Mouse (Mus musculus) adrenal gland, adult 8-10 months (tissue): Measurements from ENCODE around the gene Stx5a. TPM values are rescaled to one million over a fixed set of nuclear protein-coding genes. Genes with fewer than 3 reads are reported as not detected.

Experiments used
- DNase-seq: peaks from one replicate; pipeline ENCODE4 v3.0.0; 2022
- microRNA-seq, 2 experiments: library from miRNA; unstranded; fragments of <30 nt; microRNA quantifications; one replicate each; pipeline ENCODE4 v1.2.0; 2022
- total RNA-seq, 4 experiments: library from RNA; stranded (reverse); gene quantifications; 2 replicates each; pipeline ENCODE4 v1.2.4; 2022

The Stx5a gene
- total RNA-seq, 4 experiments from 2014 or later: 90.9 to 138 (median 118) TPM

GRCm38 (mm10) chr19:8803204-8803780, 62.1 kb downstream of the Stx5a start:
- DNase-seq: no peak

GRCm38 (mm10) chr19:8803879-8804660, 62.9 kb downstream of the Stx5a start:
- no peak for DNase-seq

Small RNA genes within 50 kb of the gene (microRNA-seq; reads per million reads assigned to microRNA genes)
- gene Mir6992: 0 to 0.50 reads per million in 2 experiments

Other genes starting within 250 kb of the Stx5a start
- under 1 TPM in 3 of 4 experiments, not detected in 1; 0.07 to 0.40 (median 0.15) TPM for gene Slc22a8, start 150.2 kb upstream of the Stx5a start, total RNA-seq
- gene Slc22a6, start 123.4 kb upstream of the Stx5a start, total RNA-seq: not detected
- gene Chrm1, start 77.6 kb upstream of the Stx5a start, total RNA-seq: 1 to 10 TPM; 1.2 to 2.6 (median 1.8) TPM
- gene Slc3a2, start 18.0 kb upstream of the Stx5a start, total RNA-seq: 100 to 1,000 TPM; 210 to 266 (median 246) TPM
- 10 to 100 TPM; 49.1 to 60.4 (median 53.3) TPM for gene Wdr74, start 5.6 kb upstream of the Stx5a start, total RNA-seq
- gene 1700092M07Rik, start 695 bp upstream of the Stx5a start, total RNA-seq: 1 to 10 TPM in 3 of 4 experiments, under 1 TPM in 1; 0.64 to 4.4 (median 1.8) TPM
- 100 to 1,000 TPM; 102 to 164 (median 148) TPM for gene Nxf1, start 15.7 kb downstream of the Stx5a start, total RNA-seq
- gene Tmem223, start 29.6 kb downstream of the Stx5a start, total RNA-seq: 100 to 1,000 TPM; 111 to 137 (median 123) TPM
- gene Tmem179b, start 33.1 kb downstream of the Stx5a start, total RNA-seq: 10 to 100 TPM; 54.8 to 73.9 (median 63.9) TPM
- gene Taf6l, start 45.0 kb downstream of the Stx5a start, total RNA-seq: 10 to 100 TPM; 16.6 to 26.8 (median 21.0) TPM
- 100 to 1,000 TPM in 2 of 4 experiments, 10 to 100 TPM in 2; 86.0 to 106 (median 102) TPM for gene Polr2g, start 57.2 kb downstream of the Stx5a start, total RNA-seq
- gene Zbtb3, start 61.1 kb downstream of the Stx5a start, total RNA-seq: 1 to 10 TPM; 2.5 to 4.9 (median 3.5) TPM
- 10 to 100 TPM; 27.4 to 40.5 (median 35.9) TPM for gene Ttc9c, start 77.9 kb downstream of the Stx5a start, total RNA-seq
- gene Hnrnpul2, start 78.6 kb downstream of the Stx5a start, total RNA-seq: 10 to 100 TPM; 66.4 to 84.4 (median 73.9) TPM
- gene AC129217.1, start 88.4 kb downstream of the Stx5a start, total RNA-seq: not detected
- gene Bscl2, start 96.1 kb downstream of the Stx5a start, total RNA-seq: 100 to 1,000 TPM in 3 of 4 experiments, 10 to 100 TPM in 1; 96.6 to 137 (median 126) TPM
- gene Gng3, start 97.8 kb downstream of the Stx5a start, total RNA-seq: 1 to 10 TPM; 4.7 to 9.8 (median 8.7) TPM
- 1 to 10 TPM; 2.6 to 4.5 (median 3.3) TPM for gene Lrrn4cl, start 109.4 kb downstream of the Stx5a start, total RNA-seq
- gene Ubxn1, start 130.1 kb downstream of the Stx5a start, total RNA-seq: 100 to 1,000 TPM; 203 to 231 (median 218) TPM
- gene Uqcc3, start 139.5 kb downstream of the Stx5a start, total RNA-seq: 10 to 100 TPM; 53.2 to 91.0 (median 63.1) TPM
- gene Lbhd1, start 142.3 kb downstream of the Stx5a start, total RNA-seq: 10 to 100 TPM in 3 of 4 experiments, 1 to 10 TPM in 1; 9.6 to 22.4 (median 14.5) TPM
- gene Gm49403, start 142.5 kb downstream of the Stx5a start, total RNA-seq: not detected
- gene 1810009A15Rik, start 147.4 kb downstream of the Stx5a start, total RNA-seq: 10 to 100 TPM; 32.6 to 54.7 (median 45.3) TPM
- 10 to 100 TPM in 1 of 4 experiments, 1 to 10 TPM in 3; 2.6 to 10.6 (median 6.0) TPM for gene Gm49416, start 147.5 kb downstream of the Stx5a start, total RNA-seq
- 10 to 100 TPM; 22.9 to 27.8 (median 25.0) TPM for gene Ints5, start 151.6 kb downstream of the Stx5a start, total RNA-seq
- gene Ganab, start 156.7 kb downstream of the Stx5a start, total RNA-seq: 100 to 1,000 TPM; 204 to 232 (median 222) TPM
- gene B3gat3, start 179.0 kb downstream of the Stx5a start, total RNA-seq: 10 to 100 TPM; 61.3 to 72.9 (median 70.0) TPM
- 10 to 100 TPM; 51.9 to 73.5 (median 54.9) TPM for gene Rom1, start 187.9 kb downstream of the Stx5a start, total RNA-seq
- 10 to 100 TPM; 57.9 to 87.6 (median 79.6) TPM for gene Eml3, start 188.1 kb downstream of the Stx5a start, total RNA-seq
- 100 to 1,000 TPM in 2 of 4 experiments, 10 to 100 TPM in 2; 83.4 to 133 (median 102) TPM for gene Mta2, start 200.5 kb downstream of the Stx5a start, total RNA-seq
- gene Tut1, start 212.4 kb downstream of the Stx5a start, total RNA-seq: 10 to 100 TPM; 22.9 to 31.9 (median 26.8) TPM
- gene Eef1g, start 225.6 kb downstream of the Stx5a start, total RNA-seq: 100 to 1,000 TPM; 306 to 355 (median 328) TPM
- gene Ahnak, start 247.9 kb downstream of the Stx5a start, total RNA-seq: 100 to 1,000 TPM; 122 to 227 (median 158) TPM